Mouse (Mus musculus): ENCODE results near the gene Gm20773. TPM values are rescaled to one million over a fixed set of nuclear protein-coding genes. Genes with fewer than 3 reads are reported as not detected.

The Gm20773 gene
- not detected for polyA plus RNA-seq (2017; shearing (Covaris generic))

DNA sequence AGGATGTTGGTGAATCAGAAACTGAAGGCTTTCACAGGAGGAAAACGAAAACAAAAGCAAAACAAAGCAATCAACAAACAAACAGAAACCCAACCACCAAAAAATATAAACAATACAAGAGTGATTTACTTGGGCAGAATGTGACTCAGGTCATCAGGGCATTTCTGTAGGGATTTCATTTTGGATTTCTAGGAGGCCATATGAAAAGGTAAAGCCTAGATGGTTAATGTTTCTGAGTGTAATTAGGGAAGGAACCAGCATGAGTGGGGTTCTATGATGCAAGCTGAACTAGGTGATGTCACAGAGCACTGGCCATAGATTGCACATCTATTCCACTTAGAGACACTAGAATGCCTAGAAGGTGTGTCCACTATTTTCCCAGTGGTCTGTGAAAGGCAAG is at the start of gene Gm20773:
Gene Gm20773, plus strand, starts transcription at position 301 of the 400 bp plus-strand sequence.

DNA sequence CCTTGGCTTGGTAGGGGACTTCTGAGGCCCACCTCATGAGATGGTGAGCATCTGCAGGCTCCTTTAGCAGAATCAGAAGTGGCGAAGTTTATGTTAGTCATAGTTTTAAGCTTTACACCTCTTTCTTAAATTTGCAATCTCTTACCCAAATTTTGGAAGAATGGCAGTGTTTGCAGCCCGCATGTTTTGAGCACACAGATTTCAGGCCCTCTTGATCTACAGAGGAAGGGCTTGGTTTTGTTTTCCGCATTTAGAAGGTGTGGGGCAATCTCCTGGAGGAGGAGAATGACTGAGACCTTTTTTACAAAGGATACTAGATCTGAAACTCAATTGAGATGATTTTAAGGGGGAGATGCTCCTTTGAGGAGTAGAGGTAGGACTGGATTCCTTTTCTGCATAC is 28.3 kb upstream of the Gm20773 start, which contains the start of gene Gm21866:
Gene Gm21866, minus strand, starts transcription at position 101 of the 400 bp plus-strand sequence.

Other genes with a start within 250 kb of the Gm20773 start
- not detected for gene Gm21440, start 241.6 kb upstream of the Gm20773 start, polyA plus RNA-seq (2017; shearing (Covaris generic))
- gene Gm21454, start 241.6 kb upstream of the Gm20773 start, polyA plus RNA-seq (2017; shearing (Covaris generic)): not detected
- gene Gm21725, start 145.0 kb upstream of the Gm20773 start, polyA plus RNA-seq (2017; shearing (Covaris generic)): not detected
- gene Gm21866, start 28.4 kb upstream of the Gm20773 start, polyA plus RNA-seq (2017; shearing (Covaris generic)): not detected